Mouse (Mus musculus) liver, embryonic 15.5 days (tissue): ENCODE measurements around the gene Actb. TPM values are rescaled to one million over a fixed set of nuclear protein-coding genes. Genes with fewer than 3 reads are reported as not detected.

Source experiments
- ATAC-seq: fragments of 200-750 bp; cut with Nextera tagmentation; 2 replicates; pipeline ENCODE4 v1.8.0; 2017; ENCODE audit warnings: moderate number of reproducible peaks, mild to moderate bottlenecking, moderate library complexity; ENCODE audit not compliant: insufficient read depth
- H3K27ac ChIP-seq: fragments of 300-500 bp; sonication (generic); replicated peaks from 2 replicates; pipeline ENCODE4 v1.5.1; 2015; ENCODE audit warnings: mild to moderate bottlenecking, inconsistent platforms
- H3K27me3 ChIP-seq: fragments of 300-500 bp; sonication (generic); 2 replicates; pipeline ENCODE4 v1.6.1; 2015; ENCODE audit warnings: mild to moderate bottlenecking, inconsistent platforms
- H3K36me3 ChIP-seq: fragments of 300-500 bp; sonication (generic); replicated peaks from 2 replicates; pipeline ENCODE4 v1.6.1; 2015; ENCODE audit warnings: moderate library complexity, mild to moderate bottlenecking, inconsistent platforms
- H3K4me1 ChIP-seq: fragments of 300-500 bp; sonication (generic); replicated peaks from 2 replicates; pipeline ENCODE4 v1.6.1; 2015; ENCODE audit warnings: inconsistent platforms
- H3K4me2 ChIP-seq: fragments of 300-500 bp; sonication (generic); 2 replicates; pipeline ENCODE4 v1.6.1; 2015; ENCODE audit warnings: moderate library complexity, mild to moderate bottlenecking, inconsistent platforms
- H3K4me3 ChIP-seq: fragments of 300-500 bp; sonication (generic); replicated peaks from 2 replicates; pipeline ENCODE4 v1.5.1; 2015; ENCODE audit warnings: mild to moderate bottlenecking, inconsistent platforms
- H3K9ac ChIP-seq: fragments of 300-500 bp; sonication (generic); 2 replicates; pipeline ENCODE4 v1.6.1; 2015; ENCODE audit warnings: moderate library complexity, mild to moderate bottlenecking, inconsistent platforms
- H3K9me3 ChIP-seq: fragments of 300-500 bp; sonication (generic); replicated peaks from 2 replicates; pipeline ENCODE4 v1.6.1; 2016; ENCODE audit warnings: inconsistent platforms
- whole genome bisulfite sequencing: fragments of 180-500 bp; shearing (Covaris S2); methylation state at CpG from one replicate; pipeline ENCODE4 v1.1.7; 2015; ENCODE audit warnings: mixed read lengths; ENCODE audit not compliant: insufficient replicate concordance; 5-methylcytosine and 5-hydroxymethylcytosine counted together
- polyA plus RNA-seq: library from polyadenylated mRNA; unstranded; fragments of >200 nt; fragmentation: Nextera tagmentation; extraction: Ambion mirVana; gene quantifications from 2 replicates; pipeline ENCODE4 v1.2.1, GENCODE M21; 2015

Actb gene
- polyA plus RNA-seq, 1 experiment from 2014 or later = 6,728 TPM

DNA sequence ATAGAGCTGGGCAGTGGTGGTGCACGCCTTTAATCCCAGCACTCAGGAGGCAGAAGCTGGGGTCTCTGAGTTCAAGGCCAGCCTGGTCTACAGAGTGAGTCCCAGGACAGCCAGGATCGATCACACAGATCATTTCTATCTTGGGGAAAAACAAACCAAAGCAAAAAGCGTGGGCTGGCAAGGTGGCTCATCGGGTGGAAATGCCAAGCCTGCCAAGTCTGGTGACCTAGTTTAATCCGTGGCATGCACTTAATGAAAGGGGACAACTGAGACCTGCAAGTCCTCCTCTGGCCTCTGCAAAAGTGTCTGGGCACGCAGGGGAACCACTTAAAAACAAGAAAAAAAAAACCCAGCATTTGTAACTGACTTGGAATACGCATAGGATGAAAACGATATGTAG, 26.2 kb upstream of the Actb start:
- Histone ChIP-seq H3K4me3 (no peak overlapping the region), H3K4me2 (peak overlapping the region; percentile 61; the same call in 1 of the 2 replicates), H3K4me1 (peaks cover 78% of the 10 kb centered on the region), H3K27me3 (no peaks in the 10 kb centered on the region), H3K9me3 (no peaks in the 10 kb centered on the region), H3K27ac (no peak overlapping the region; the same call in 1 of the 2 replicates), H3K9ac (no peak overlapping the region), H3K36me3 (no peaks in the 10 kb centered on the region)
- 67% methylated on average over 8 of the region's 8 CpGs for WGBS
- ATAC-seq = no peak

GRCm38 (mm10) chr5:142932084-142932685, 25.6 kb upstream of the Actb start:
- Histone ChIP-seq H3K27me3 (no peaks in the 10 kb centered on the region), H3K27ac (peak overlapping the region; percentile 77), H3K36me3 (no peaks in the 10 kb centered on the region), H3K9ac (peak overlapping the region; percentile 55), H3K4me2 (peak overlapping the region; percentile 61), H3K4me3 (peak overlapping the region; percentile 34), H3K9me3 (no peaks in the 10 kb centered on the region), H3K4me1 (peaks cover 79% of the 10 kb centered on the region)
- peak; percentile 62 for ATAC-seq
- WGBS = 5% methylated on average over 9 of the region's 9 CpGs

GRCm38 (mm10) chr5:142931241-142931745, 24.7 kb upstream of the Actb start:
- 83% methylated on average over 9 of the region's 9 CpGs for WGBS
- Histone ChIP-seq H3K9me3 (no peaks in the 10 kb centered on the region), H3K9ac (peak overlapping the region; percentile 55; the same call in 1 of the 2 replicates), H3K36me3 (no peaks in the 10 kb centered on the region), H3K27ac (peak overlapping the region; percentile 77), H3K4me1 (peaks cover 81% of the 10 kb centered on the region), H3K4me3 (no peak overlapping the region), H3K4me2 (peak overlapping the region; percentile 61), H3K27me3 (no peaks in the 10 kb centered on the region)
- no peak for ATAC-seq

DNA sequence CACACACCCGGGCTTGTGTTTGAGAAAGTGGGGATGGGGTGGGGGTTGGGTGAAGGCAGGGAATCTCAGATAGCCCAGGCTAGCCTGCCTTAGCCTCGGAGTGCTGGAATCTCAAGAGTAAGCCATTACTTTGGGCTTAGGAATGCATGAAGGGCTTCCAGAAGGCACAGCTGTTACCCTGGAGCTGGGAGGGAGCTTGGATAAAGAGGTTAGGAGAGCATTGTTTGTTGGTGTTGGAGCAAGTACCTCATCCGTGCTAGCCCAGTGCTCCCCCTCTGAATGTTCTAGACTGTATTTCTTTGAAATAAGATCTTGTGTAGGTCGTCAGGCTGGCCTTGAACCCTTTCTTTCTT, 22.8 kb upstream of the Actb start:
- Histone ChIP-seq H3K9ac (peak overlapping the region; percentile 72), H3K4me1 (peaks cover 86% of the 10 kb centered on the region), H3K36me3 (no peaks in the 10 kb centered on the region), H3K4me3 (peak overlapping the region; percentile 62), H3K4me2 (peak overlapping the region; percentile 77), H3K9me3 (no peaks in the 10 kb centered on the region), H3K27ac (peak overlapping the region; percentile 73), H3K27me3 (no peaks in the 10 kb centered on the region)
- 12% methylated on average over 4 of the region's 4 CpGs for WGBS
- no peak for ATAC-seq

DNA sequence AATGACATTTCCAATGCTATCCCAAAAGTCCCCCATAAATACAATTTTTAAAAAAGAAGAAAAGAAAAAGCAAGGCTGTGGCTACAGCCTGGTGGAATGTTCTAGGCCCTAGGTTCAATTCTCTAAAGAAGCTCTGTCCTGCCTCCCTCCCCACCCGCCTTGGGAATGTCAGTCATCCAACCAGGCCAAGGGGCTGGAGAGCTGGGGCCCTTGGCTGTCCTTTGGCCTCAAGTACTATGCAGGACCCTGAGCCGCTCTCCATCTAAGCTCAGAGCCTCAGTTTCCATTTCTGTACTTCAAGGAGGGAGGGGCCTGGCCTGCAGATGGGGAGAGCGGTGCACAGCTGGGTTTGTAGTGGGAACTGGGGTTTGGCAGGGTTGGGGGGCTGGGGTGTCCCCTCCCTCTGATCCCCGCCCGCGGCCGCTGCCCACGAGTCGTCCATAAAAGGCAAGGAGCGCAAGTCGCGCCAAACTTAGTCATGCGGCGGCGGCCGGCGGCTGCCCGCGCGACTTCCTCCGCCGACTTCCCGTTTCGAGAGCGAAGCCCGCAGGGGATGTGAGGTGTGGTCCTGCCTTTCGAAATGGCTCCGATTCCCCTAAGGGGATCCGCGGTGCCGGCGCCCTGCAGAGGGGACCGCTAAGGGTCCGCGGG, 22.3 kb upstream of the Actb start:
- Histone ChIP-seq H3K9me3 (no peaks in the 10 kb centered on the region), H3K9ac (peak overlapping the region; percentile 72), H3K4me3 (peak overlapping the region; percentile 62), H3K27me3 (no peaks in the 10 kb centered on the region), H3K4me2 (peak overlapping the region; percentile 77), H3K27ac (peak overlapping the region; percentile 73), H3K4me1 (peaks cover 91% of the 10 kb centered on the region), H3K36me3 (no peaks in the 10 kb centered on the region)
- ATAC-seq = peak; percentile 11; the same call in 1 of the 2 replicates
- 2% methylated on average over 35 of the region's 35 CpGs for WGBS

GRCm38 (mm10) chr5:142927341-142927930, 20.9 kb upstream of the Actb start:
- 88% methylated on average over 12 of the region's 12 CpGs for WGBS
- H3K9me3 ChIP-seq = no peaks in the 10 kb centered on the region
- no peaks in the 10 kb centered on the region for H3K36me3 ChIP-seq
- H3K4me3 ChIP-seq = no peak overlapping the region
- peaks cover 95% of the 10 kb centered on the region for H3K4me1 ChIP-seq
- no peak for ATAC-seq
- H3K27me3 ChIP-seq = no peaks in the 10 kb centered on the region
- H3K4me2 ChIP-seq = no peak overlapping the region
- H3K27ac ChIP-seq = peak overlapping the region; percentile 82
- H3K9ac ChIP-seq = no peak overlapping the region

GRCm38 (mm10) chr5:142926940-142927228, 20.3 kb upstream of the Actb start:
- H3K27ac ChIP-seq = peak overlapping the region; percentile 82
- no peaks in the 10 kb centered on the region for H3K27me3 ChIP-seq
- H3K9me3 ChIP-seq = no peaks in the 10 kb centered on the region
- peak overlapping the region; percentile 41; the same call in 1 of the 2 replicates for H3K4me2 ChIP-seq
- H3K36me3 ChIP-seq = no peaks in the 10 kb centered on the region
- ATAC-seq = no peak
- H3K4me1 ChIP-seq = peaks cover 95% of the 10 kb centered on the region
- H3K4me3 ChIP-seq = no peak overlapping the region
- 36% methylated on average over 3 of the region's 3 CpGs for WGBS
- 0 out of 2 replicates have a peak overlapping the region, but pooled peaks have one; percentile 37 for H3K9ac ChIP-seq

GRCm38 (mm10) chr5:142926204-142926939, 19.8 kb upstream of the Actb start:
- H3K4me2 ChIP-seq = peak overlapping the region; percentile 41
- H3K9me3 ChIP-seq = no peaks in the 10 kb centered on the region
- H3K4me1 ChIP-seq = peaks cover 95% of the 10 kb centered on the region
- 16% methylated on average over 13 of the region's 13 CpGs for WGBS
- no peaks in the 10 kb centered on the region for H3K36me3 ChIP-seq
- peak overlapping the region; percentile 37; the same call in 1 of the 2 replicates for H3K9ac ChIP-seq
- peak overlapping the region; percentile 82 for H3K27ac ChIP-seq
- no peaks in the 10 kb centered on the region for H3K27me3 ChIP-seq
- H3K4me3 ChIP-seq = no peak overlapping the region
- peak; percentile 32; the same call in 1 of the 2 replicates for ATAC-seq

GRCm38 (mm10) chr5:142924336-142924959, 17.9 kb upstream of the Actb start:
- ATAC-seq = no peak
- no peaks in the 10 kb centered on the region for H3K27me3 ChIP-seq
- H3K9ac ChIP-seq = no peak overlapping the region
- H3K4me1 ChIP-seq = peaks cover 95% of the 10 kb centered on the region
- no peaks in the 10 kb centered on the region for H3K36me3 ChIP-seq
- WGBS = 60% methylated on average over 12 of the region's 12 CpGs
- no peak overlapping the region for H3K4me2 ChIP-seq
- H3K9me3 ChIP-seq = no peaks in the 10 kb centered on the region
- no peak overlapping the region for H3K4me3 ChIP-seq
- 0 out of 2 replicates have a peak overlapping the region, but pooled peaks have one; percentile 26 for H3K27ac ChIP-seq

- no peak overlapping the region for H3K4me3 ChIP-seq
- H3K27ac ChIP-seq = peak overlapping the region; percentile 33
- H3K4me1 ChIP-seq = peaks cover 94% of the 10 kb centered on the region
- H3K9me3 ChIP-seq = no peaks in the 10 kb centered on the region
- no peak overlapping the region for H3K9ac ChIP-seq
- no peak overlapping the region for H3K4me2 ChIP-seq
- ATAC-seq = no peak
- H3K27me3 ChIP-seq = no peaks in the 10 kb centered on the region
- no peaks in the 10 kb centered on the region for H3K36me3 ChIP-seq
- WGBS = 58% methylated on average over 3 of the region's 3 CpGs
These were observed 17.2 kb upstream of the Actb start for GRCm38 (mm10) chr5:142923781-142924180.
